Mouse (Mus musculus) hindbrain, embryonic 14.5 days (tissue): ENCODE data around the gene Has3. TPM values are rescaled to one million over a fixed set of nuclear protein-coding genes. Genes with fewer than 3 reads are reported as not detected.

Source experiments
- ATAC-seq: fragments of 200-750 bp; cut with Nextera tagmentation; 2 replicates; pipeline ENCODE4 v1.8.0; 2017; ENCODE audit warnings: moderate number of reproducible peaks, mild to moderate bottlenecking, moderate TSS enrichment, moderate library complexity; ENCODE audit not compliant: low FRiP score
- DNase-seq: peaks from one replicate; pipeline ENCODE4 v3.0.0-alpha.2; 2015; ENCODE audit warnings: low spot score
- H3K27ac ChIP-seq: fragments of 300-500 bp; sonication (generic); 2 replicates; pipeline ENCODE4 v1.5.1; 2014; ENCODE audit warnings: mild to moderate bottlenecking, moderate library complexity
- H3K27me3 ChIP-seq: fragments of 300-500 bp; sonication (generic); 2 replicates; pipeline ENCODE4 v1.6.1; 2014; ENCODE audit warnings: mild to moderate bottlenecking, low read length, mixed read lengths; ENCODE audit not compliant: control insufficient read depth, insufficient read depth
- H3K36me3 ChIP-seq: fragments of 300-500 bp; sonication (generic); replicated peaks from 2 replicates; pipeline ENCODE4 v1.6.1; 2014; ENCODE audit not compliant: control insufficient read depth, insufficient read depth
- H3K4me1 ChIP-seq: fragments of 300-500 bp; sonication (generic); replicated peaks from 2 replicates; pipeline ENCODE4 v1.6.1; 2014; ENCODE audit warnings: antibody characterized with exemption, low read length, mixed read lengths; ENCODE audit not compliant: control insufficient read depth, insufficient read depth
- H3K4me2 ChIP-seq: fragments of 300-500 bp; sonication (generic); replicated peaks from 2 replicates; pipeline ENCODE4 v1.6.1; 2014; ENCODE audit warnings: mild to moderate bottlenecking, moderate library complexity
- H3K4me3 ChIP-seq: fragments of 300-500 bp; sonication (generic); replicated peaks from 2 replicates; pipeline ENCODE4 v1.5.1; 2014; ENCODE audit warnings: mild to moderate bottlenecking, low read length
- H3K9ac ChIP-seq: fragments of 300-500 bp; sonication (generic); 2 replicates; pipeline ENCODE4 v1.6.1; 2014
- H3K9me3 ChIP-seq: fragments of 300-500 bp; sonication (generic); 2 replicates; pipeline ENCODE4 v1.6.1; 2016; ENCODE audit warnings: low read length; ENCODE audit not compliant: control insufficient read depth
- WGBS: fragments of 180-500 bp; shearing (Covaris S2); extraction: QIAGEN DNeasy Blood & Tissue Kit; methylation state at CpG from one replicate; pipeline ENCODE4 v1.1.7; 2014; 5-methylcytosine and 5-hydroxymethylcytosine counted together
- polyA plus RNA-seq: library from polyadenylated mRNA; unstranded; fragments of >200 nt; fragmentation: Nextera tagmentation; extraction: Ambion mirVana; gene quantifications from 2 replicates; pipeline ENCODE4 v1.2.1, GENCODE M21; 2014

Has3 gene
- polyA plus RNA-seq, 1 experiment from 2014 or later: 1.7 TPM

GRCm38 (mm10) chr8:106905727-106906480 is 35.9 kb downstream of the Has3 start:
- H3K9me3 ChIP-seq: no peaks in the 10 kb centered on the region
- no peaks in the 10 kb centered on the region for H3K27me3 ChIP-seq
- H3K4me1 ChIP-seq: no peaks in the 10 kb centered on the region
- H3K36me3 ChIP-seq: peaks cover 79% of the 10 kb centered on the region
- H3K9ac ChIP-seq: no peak overlapping the region
- H3K27ac ChIP-seq: no peak overlapping the region
- DNase-seq (peak; percentile 69), ATAC-seq (no peak)
- no peak overlapping the region for H3K4me2 ChIP-seq
- no peak overlapping the region for H3K4me3 ChIP-seq
- WGBS: 91% methylated on average over 17 of the region's 17 CpGs

GRCm38 (mm10) chr8:106906635-106907034 is 36.6 kb downstream of the Has3 start:
- Histone ChIP-seq H3K9me3 (no peaks in the 10 kb centered on the region), H3K4me1 (no peaks in the 10 kb centered on the region), H3K4me3 (no peak overlapping the region), H3K9ac (no peak overlapping the region), H3K27me3 (no peaks in the 10 kb centered on the region), H3K36me3 (peaks cover 78% of the 10 kb centered on the region), H3K4me2 (no peak overlapping the region), H3K27ac (no peak overlapping the region)
- ATAC-seq (no peak), DNase-seq (no peak)
- 97% methylated on average over 6 of the region's 6 CpGs for WGBS

GRCm38 (mm10) chr8:106907450-106907849 is 37.4 kb downstream of the Has3 start:
- peaks cover 78% of the 10 kb centered on the region for H3K36me3 ChIP-seq
- H3K4me1 ChIP-seq: no peaks in the 10 kb centered on the region
- H3K4me3 ChIP-seq: no peak overlapping the region
- 92% methylated on average over 6 of the region's 6 CpGs for WGBS
- no peak overlapping the region for H3K27ac ChIP-seq
- ATAC-seq (no peak), DNase-seq (no peak)
- H3K9me3 ChIP-seq: no peaks in the 10 kb centered on the region
- no peak overlapping the region for H3K9ac ChIP-seq
- no peak overlapping the region for H3K4me2 ChIP-seq
- H3K27me3 ChIP-seq: no peaks in the 10 kb centered on the region

GRCm38 (mm10) chr8:106908291-106908690 is 38.2 kb downstream of the Has3 start:
- H3K4me3 ChIP-seq: no peak overlapping the region
- WGBS: 82% methylated on average over 7 of the region's 7 CpGs
- peaks cover 76% of the 10 kb centered on the region for H3K36me3 ChIP-seq
- no peaks in the 10 kb centered on the region for H3K9me3 ChIP-seq
- no peaks in the 10 kb centered on the region for H3K27me3 ChIP-seq
- H3K27ac ChIP-seq: no peak overlapping the region
- DNase-seq (no peak), ATAC-seq (no peak)
- no peaks in the 10 kb centered on the region for H3K4me1 ChIP-seq
- H3K4me2 ChIP-seq: no peak overlapping the region
- no peak overlapping the region for H3K9ac ChIP-seq

GRCm38 (mm10) chr8:106913631-106914030 is 43.6 kb downstream of the Has3 start:
- no peak for ATAC-seq
- Histone ChIP-seq H3K9ac (no peak overlapping the region), H3K4me2 (no peak overlapping the region), H3K4me3 (no peak overlapping the region), H3K27ac (no peak overlapping the region), H3K4me1 (no peaks in the 10 kb centered on the region), H3K27me3 (no peaks in the 10 kb centered on the region), H3K9me3 (no peaks in the 10 kb centered on the region), H3K36me3 (peaks cover 78% of the 10 kb centered on the region)
- DNase-seq: no peak
- WGBS: 98% methylated on average over 10 of the region's 10 CpGs

- Histone ChIP-seq H3K27ac (no peak overlapping the region), H3K9me3 (no peaks in the 10 kb centered on the region), H3K4me1 (no peaks in the 10 kb centered on the region), H3K9ac (no peak overlapping the region), H3K4me2 (no peak overlapping the region), H3K27me3 (no peaks in the 10 kb centered on the region), H3K4me3 (no peak overlapping the region), H3K36me3 (peaks cover 84% of the 10 kb centered on the region)
- DNase-seq (no peak), ATAC-seq (no peak)
- WGBS: 95% methylated on average over 8 of the region's 8 CpGs
Observed at GRCm38 (mm10) chr8:106919721-106920394, 49.8 kb downstream of the Has3 start.

- no peak overlapping the region for H3K27ac ChIP-seq
- 97% methylated on average over 5 of the region's 5 CpGs for WGBS
- H3K9ac ChIP-seq: no peak overlapping the region
- H3K27me3 ChIP-seq: no peaks in the 10 kb centered on the region
- no peaks in the 10 kb centered on the region for H3K4me1 ChIP-seq
- DNase-seq: no peak
- H3K4me3 ChIP-seq: no peak overlapping the region
- H3K9me3 ChIP-seq: no peaks in the 10 kb centered on the region
- H3K36me3 ChIP-seq: peaks cover 79% of the 10 kb centered on the region
- ATAC-seq: no peak
- H3K4me2 ChIP-seq: no peak overlapping the region
Observed at GRCm38 (mm10) chr8:106920395-106920741, 50.3 kb downstream of the Has3 start.

- no peak overlapping the region for H3K9ac ChIP-seq
- DNase-seq (no peak), ATAC-seq (no peak)
- peaks cover 42% of the 10 kb centered on the region for H3K36me3 ChIP-seq
- H3K27me3 ChIP-seq: no peaks in the 10 kb centered on the region
- H3K4me1 ChIP-seq: no peaks in the 10 kb centered on the region
- H3K4me3 ChIP-seq: no peak overlapping the region
- 90% methylated on average over 4 of the region's 4 CpGs for WGBS
- H3K9me3 ChIP-seq: no peaks in the 10 kb centered on the region
- H3K4me2 ChIP-seq: no peak overlapping the region
- no peak overlapping the region for H3K27ac ChIP-seq
Observed at GRCm38 (mm10) chr8:106924057-106924456, 54.0 kb downstream of the Has3 start.

GRCm38 (mm10) chr8:106924904-106925349 is 54.9 kb downstream of the Has3 start:
- Histone ChIP-seq H3K9ac (no peak overlapping the region), H3K9me3 (no peaks in the 10 kb centered on the region), H3K4me2 (no peak overlapping the region), H3K27me3 (no peaks in the 10 kb centered on the region), H3K4me1 (no peaks in the 10 kb centered on the region), H3K27ac (no peak overlapping the region), H3K36me3 (peaks cover 33% of the 10 kb centered on the region), H3K4me3 (no peak overlapping the region)
- DNase-seq (no peak), ATAC-seq (no peak)
- WGBS: 86% methylated on average over 8 of the region's 8 CpGs
